10 mouse cellular contexts compared by ENCODE assay signal in the genomic region with DNA sequence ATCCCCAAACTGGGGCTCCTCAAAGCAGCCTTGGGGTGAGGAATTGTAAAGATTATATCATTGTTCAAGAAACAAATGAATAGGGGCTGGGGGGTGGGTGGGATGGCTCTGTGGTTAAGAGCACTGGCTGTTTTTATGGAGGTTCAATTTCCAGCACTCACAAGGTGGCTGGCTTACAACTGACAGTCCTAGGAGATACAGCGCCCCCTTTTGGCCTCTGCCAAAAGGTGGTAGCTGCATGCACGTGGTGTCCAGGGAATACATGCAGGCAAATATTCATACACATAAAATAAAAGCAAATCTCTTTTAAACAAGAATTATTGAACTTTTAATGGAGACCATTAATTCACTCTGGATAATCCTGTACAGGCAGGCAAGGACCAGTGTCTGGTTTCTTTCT. TPM values are rescaled to one million over a fixed set of nuclear protein-coding genes. Genes with fewer than 3 reads are reported as not detected.
A peak's percentile ranks its signal among the peaks of the same experiment; 100 is the strongest.
DNase-seq lines count a peak whose midpoint lies in the region; ATAC-seq lines count a peak whose summit lies in the region.
"Had no signal": no experiment of that assay in that cellular context is flagged by ENCODE, and none has a peak within 500 bp of the region (broad histone marks: within the 10 kb centered on the region; RNA-seq: fewer than 3 reads in every experiment).

No protein-coding gene starts in this region.

- no peaks in the 10 kb centered on the region for H3K36me3 ChIP-seq in hindbrain, embryonic 12.5 days
- H3K36me3 ChIP-seq in hindbrain, embryonic 10.5 days, result no peaks in the 10 kb centered on the region
- no peaks in the 10 kb centered on the region for H3K36me3 ChIP-seq in midbrain, embryonic 14.5 days (ENCODE audit: control insufficient read depth, insufficient read depth, low read length)
- H3K36me3 ChIP-seq in midbrain, embryonic 11.5 days (ENCODE audit: control insufficient read depth, insufficient read depth, low read length), result no peaks in the 10 kb centered on the region
- H3K36me3 ChIP-seq: heart, embryonic 12.5 days had no signal

- H3K4me2 ChIP-seq in hindbrain, embryonic 12.5 days (replicated peaks), result no peak overlapping the region
- no peak overlapping the region for H3K4me2 ChIP-seq in midbrain, embryonic 14.5 days (ENCODE audit: low read length)
- no peak overlapping the region for H3K4me2 ChIP-seq in midbrain, embryonic 11.5 days
- H3K4me2 ChIP-seq: heart, embryonic 12.5 days had no signal

- WGBS in hindbrain, embryonic 12.5 days, result 36% methylated on average over 2 of the region's 2 CpGs
- WGBS in hindbrain, embryonic 10.5 days, result 40% methylated on average over 2 of the region's 2 CpGs
- 53% methylated on average over 2 of the region's 2 CpGs for WGBS in midbrain, embryonic 14.5 days
- WGBS in midbrain, embryonic 11.5 days, result 50% methylated on average over 2 of the region's 2 CpGs

- H3K4me1 ChIP-seq in hindbrain, embryonic 12.5 days, result peaks cover 11% of the 10 kb centered on the region
- H3K4me1 ChIP-seq in hindbrain, embryonic 10.5 days (replicated peaks), result peaks cover 11% of the 10 kb centered on the region
- no peaks in the 10 kb centered on the region for H3K4me1 ChIP-seq in midbrain, embryonic 14.5 days (ENCODE audit: control insufficient read depth, insufficient read depth, low read length)
- no peaks in the 10 kb centered on the region for H3K4me1 ChIP-seq in midbrain, embryonic 11.5 days (ENCODE audit: control insufficient read depth, insufficient read depth, low read length)

- H3K4me3 ChIP-seq in hindbrain, embryonic 12.5 days, result no peak overlapping the region
- no peak overlapping the region for H3K4me3 ChIP-seq in hindbrain, embryonic 10.5 days
- H3K4me3 ChIP-seq in midbrain, embryonic 14.5 days (replicated peaks; ENCODE audit: low read depth, low read length), result no peak overlapping the region
- H3K4me3 ChIP-seq in midbrain, embryonic 11.5 days (ENCODE audit: low read depth, low read length), result no peak overlapping the region
- H3K4me3 ChIP-seq: heart, embryonic 12.5 days had no signal

- no peaks in the 10 kb centered on the region for H3K9me3 ChIP-seq in hindbrain, embryonic 12.5 days (replicated peaks)
- peaks cover 7% of the 10 kb centered on the region for H3K9me3 ChIP-seq in hindbrain, embryonic 10.5 days
- H3K9me3 ChIP-seq in midbrain, embryonic 14.5 days (ENCODE audit: control insufficient read depth, low read length), result no peaks in the 10 kb centered on the region
- no peaks in the 10 kb centered on the region for H3K9me3 ChIP-seq in midbrain, embryonic 11.5 days (ENCODE audit: control insufficient read depth, low read length)
- H3K9me3 ChIP-seq: heart, embryonic 12.5 days had no signal

- H3K27ac ChIP-seq in hindbrain, embryonic 12.5 days, result 0 out of 2 replicates have a peak overlapping the region, but pooled peaks have one; percentile 23
- H3K27ac ChIP-seq in hindbrain, embryonic 10.5 days, result no peak overlapping the region
- H3K27ac ChIP-seq in midbrain, embryonic 14.5 days (replicated peaks; ENCODE audit: low read depth, low read length), result 0 out of 2 replicates have a peak overlapping the region, but pooled peaks have one; percentile 26
- H3K27ac ChIP-seq in midbrain, embryonic 11.5 days (ENCODE audit: low read depth, low read length), result no peak overlapping the region

- ATAC-seq in hindbrain, embryonic 12.5 days (ENCODE audit: low FRiP score), result no peak
- no peak for ATAC-seq in midbrain, embryonic 14.5 days (ENCODE audit: low FRiP score, low TSS enrichment)
- no peak for ATAC-seq in midbrain, embryonic 11.5 days (ENCODE audit: low FRiP score)
- ATAC-seq in erythroid progenitor cell, adult 5-6 weeks (replicated peaks; ENCODE audit: low FRiP score, poor library complexity, severe bottlenecking), result no peak
- ATAC-seq: activated CD4-positive, CD25-positive, alpha-beta regulatory T cell, adult 4 months had no signal

- H3K27me3 ChIP-seq in hindbrain, embryonic 12.5 days, result no peaks in the 10 kb centered on the region
- H3K27me3 ChIP-seq in hindbrain, embryonic 10.5 days (ENCODE audit: insufficient read depth, poor library complexity, severe bottlenecking), result no peaks in the 10 kb centered on the region
- H3K27me3 ChIP-seq in midbrain, embryonic 14.5 days (ENCODE audit: control insufficient read depth, insufficient read depth, low read length), result no peaks in the 10 kb centered on the region
- H3K27me3 ChIP-seq in midbrain, embryonic 11.5 days (ENCODE audit: control insufficient read depth, insufficient read depth, low read length), result no peaks in the 10 kb centered on the region

- DNase-seq in hindbrain, embryonic 10.5 days (ENCODE audit: low spot score), result no peak
- peak; percentile 39 for DNase-seq in midbrain, embryonic 14.5 days
- no peak for DNase-seq in midbrain, embryonic 11.5 days (ENCODE audit: low spot score, missing footprints)
- DNase-seq in c-Kit-positive CD71-positive TER-119-positive erythroid progenitor cells, embryonic 14.5 days (ENCODE audit: low spot score), result peak; percentile 7
- DNase-seq in retina, embryonic 14.5 days (ENCODE audit: low spot score), result peak; percentile 50
- DNase-seq in urinary bladder, postnatal 14 days (ENCODE audit: low spot score), result no peak

- H3K9ac ChIP-seq in hindbrain, embryonic 12.5 days, result no peak overlapping the region
- no peak overlapping the region for H3K9ac ChIP-seq in midbrain, embryonic 14.5 days (replicated peaks; ENCODE audit: low read length)
- no peak overlapping the region for H3K9ac ChIP-seq in midbrain, embryonic 11.5 days (ENCODE audit: low read length)
- H3K9ac ChIP-seq: heart, embryonic 12.5 days had no signal

RNA-seq across cellular contexts. Expression of gene Kazn, which starts 36.0 kb away (rescaled TPM):
- 20.6 and 22.4 TPM in 2 replicates for polyA plus RNA-seq in hindbrain, embryonic 12.5 days (2016; fragmentation: Nextera tagmentation; extraction: Ambion mirVana)
- 11.4 and 14.3 TPM in 2 replicates for polyA plus RNA-seq in hindbrain, embryonic 10.5 days (2016; fragmentation: Nextera tagmentation; extraction: Ambion mirVana)
- 19.9 and 27.1 TPM in 2 replicates for polyA plus RNA-seq in midbrain, embryonic 14.5 days (2014; fragmentation: Nextera tagmentation; extraction: Ambion mirVana)
- 9.2 and 12.1 TPM in 2 replicates for polyA plus RNA-seq in midbrain, embryonic 11.5 days (2014; fragmentation: Nextera tagmentation; extraction: Ambion mirVana)
- not detected in 2 replicates for total RNA-seq in erythroid progenitor cell, adult 5-6 weeks (2015; ENCODE audit: low replicate concordance)
- not detected in 2 replicates for total RNA-seq in erythroid progenitor cell, adult 5-6 weeks (2017; ENCODE audit: low replicate concordance)
- polyA plus RNA-seq: activated CD4-positive, CD25-positive, alpha-beta regulatory T cell, adult 4 months had no signal

Comparison
In these comparisons a context has a peak if more than half of its experiments do, and no peak if none do; other contexts are left out.
1. H3K27ac ChIP-seq: peak in hindbrain, embryonic 12.5 days (single experiment) and midbrain, embryonic 14.5 days (single experiment); none in hindbrain, embryonic 10.5 days (single experiment) and midbrain, embryonic 11.5 days (single experiment).
2. DNase-seq: peak in midbrain, embryonic 14.5 days (single experiment), c-Kit-positive CD71-positive TER-119-positive erythroid progenitor cells, embryonic 14.5 days (single experiment) and retina, embryonic 14.5 days (single experiment); none in hindbrain, embryonic 10.5 days (single experiment), midbrain, embryonic 11.5 days (single experiment) and urinary bladder, postnatal 14 days (single experiment).